Mouse (Mus musculus) cortical plate, adult 2 months (tissue): Measurements from ENCODE around the gene Hspa12b. TPM values are rescaled to one million over a fixed set of nuclear protein-coding genes. Genes with fewer than 3 reads are reported as not detected.
A peak's percentile ranks its signal among the peaks of the same experiment; 100 is the strongest.
"Not testable (repeated sequence)": the region's sequence is repeated elsewhere in the genome, so short reads cannot be mapped to it uniquely, and the experiment has no call there.

Experiments
- H3K27ac ChIP-seq: fragments of 200-500 bp; 2 replicates; pipeline ENCODE4 v1.5.1; 2012; ENCODE audit warnings: low read length, control low read depth, inconsistent platforms; ENCODE audit not compliant: insufficient read depth
- H3K4me1 ChIP-seq: fragments of 200-500 bp; 2 replicates; pipeline ENCODE4 v1.6.1; 2011; ENCODE audit warnings: low read length; ENCODE audit not compliant: control insufficient read depth, insufficient read depth
- H3K4me3 ChIP-seq: fragments of 200-500 bp; 2 replicates; pipeline ENCODE4 v1.5.1; 2011; ENCODE audit warnings: mild to moderate bottlenecking, low read length, control low read depth; ENCODE audit not compliant: insufficient read depth
- CTCF ChIP-seq: fragments of 200-500 bp; IDR thresholded peaks from 2 replicates; pipeline ENCODE4 v1.5.1; 2011; ENCODE audit warnings: mild to moderate bottlenecking, control low read depth, low read length; ENCODE audit not compliant: insufficient read depth; ENCODE audit errors: extremely low read depth
- POLR2A ChIP-seq: fragments of 200-500 bp; IDR thresholded peaks from 2 replicates; pipeline ENCODE4 v1.6.1; 2011; ENCODE audit warnings: mild to moderate bottlenecking, low read length, control low read depth; ENCODE audit not compliant: insufficient read depth; ENCODE audit errors: extremely low read depth
- polyA plus RNA-seq: library from polyadenylated mRNA; depleted of rRNA; stranded (reverse); fragments of >200 nt; gene quantifications from 2 replicates; pipeline ENCODE4 v1.2.3, GENCODE M21; 2012

Hspa12b gene
- polyA plus RNA-seq, 1 experiment, result 10.5 TPM

DNA sequence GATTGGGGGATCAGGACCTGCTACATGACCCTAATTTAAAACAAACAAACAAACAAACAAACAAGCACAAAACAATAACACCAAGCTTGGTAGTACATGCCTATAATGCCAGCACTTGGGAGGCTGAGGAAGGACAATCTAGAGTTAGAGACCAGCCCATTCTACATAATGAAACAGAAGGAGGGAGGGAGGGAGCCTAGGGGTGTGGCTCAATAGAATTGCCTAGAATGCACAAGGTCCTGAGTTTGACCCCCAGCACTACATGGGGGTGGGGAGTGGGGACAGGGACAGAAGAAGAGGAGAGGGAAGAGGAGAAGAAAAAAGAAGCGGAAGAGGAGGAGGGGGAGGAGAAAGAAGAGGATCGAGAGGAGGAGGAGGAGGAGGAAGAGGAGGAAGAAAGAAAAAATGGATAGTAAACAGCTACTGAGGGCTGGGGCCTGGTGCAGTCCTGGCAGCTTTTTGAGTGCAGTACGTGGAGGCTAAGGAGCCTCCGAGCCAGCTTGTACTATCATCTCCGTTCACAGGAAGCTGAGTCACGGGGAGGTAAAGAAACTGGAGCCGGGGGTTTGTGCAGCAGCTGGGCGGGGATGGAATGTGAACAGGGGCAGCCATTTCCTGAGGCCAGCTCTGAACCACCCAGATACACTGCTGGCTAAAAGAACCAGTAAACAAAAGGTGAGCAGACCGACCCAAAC is 30.8 kb upstream of the Hspa12b start:
- Histone ChIP-seq H3K4me1 (no peaks in the 10 kb centered on the region; the same call in 1 of the 2 replicates), H3K4me3 (no peak overlapping the region), H3K27ac (0 out of 2 replicates have a peak overlapping the region, but pooled peaks have one; percentile 33)
- TF ChIP-seq POLR2A (no peak), CTCF (no peak)

DNA sequence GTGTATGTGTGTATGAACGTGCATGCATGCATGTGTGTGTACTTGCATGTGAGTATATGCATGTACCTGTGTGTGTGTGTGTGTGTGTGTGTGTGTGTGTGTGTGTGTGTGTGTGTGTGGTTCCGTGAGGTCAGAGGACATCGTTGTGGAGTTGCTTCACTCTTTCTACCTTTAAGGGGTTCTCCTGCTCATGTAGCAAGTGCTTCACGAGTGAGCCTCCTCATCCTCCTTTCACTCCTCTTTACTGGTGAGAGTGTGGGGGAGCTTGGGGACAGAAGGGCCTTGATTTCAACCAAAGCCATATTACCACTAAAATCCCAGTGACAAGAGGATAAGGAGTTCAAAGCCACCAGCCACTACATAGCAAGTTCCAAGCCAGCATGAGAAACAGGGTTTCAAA is 30.0 kb upstream of the Hspa12b start:
- H3K4me1 ChIP-seq, result no peaks in the 10 kb centered on the region; the same call in 1 of the 2 replicates
- no peak overlapping the region for H3K4me3 ChIP-seq
- no peak overlapping the region for H3K27ac ChIP-seq
- TF ChIP-seq POLR2A, result no peak
- no peak for TF ChIP-seq CTCF

DNA sequence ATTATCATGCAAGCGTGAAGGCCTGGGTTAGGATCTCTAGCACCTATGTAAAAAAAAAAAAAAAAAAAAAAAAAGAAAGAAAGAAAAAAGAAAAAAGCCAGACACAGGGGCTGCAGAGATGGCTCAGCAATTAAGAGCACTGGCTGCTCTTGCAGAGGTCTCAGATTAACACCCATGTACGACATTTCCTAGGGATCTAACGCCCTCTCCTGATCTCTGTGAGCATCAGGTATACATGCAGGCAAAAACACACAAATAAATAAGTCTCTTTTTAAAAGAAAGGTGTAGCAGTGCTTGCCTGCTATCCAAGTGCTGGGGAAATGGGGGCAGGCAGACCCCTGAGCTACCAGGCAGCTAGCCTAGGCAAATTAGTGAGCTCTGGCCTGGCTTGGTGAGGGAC is 25.6 kb upstream of the Hspa12b start:
- no peak overlapping the region for H3K4me3 ChIP-seq
- TF ChIP-seq POLR2A (no peak), CTCF (no peak)

DNA sequence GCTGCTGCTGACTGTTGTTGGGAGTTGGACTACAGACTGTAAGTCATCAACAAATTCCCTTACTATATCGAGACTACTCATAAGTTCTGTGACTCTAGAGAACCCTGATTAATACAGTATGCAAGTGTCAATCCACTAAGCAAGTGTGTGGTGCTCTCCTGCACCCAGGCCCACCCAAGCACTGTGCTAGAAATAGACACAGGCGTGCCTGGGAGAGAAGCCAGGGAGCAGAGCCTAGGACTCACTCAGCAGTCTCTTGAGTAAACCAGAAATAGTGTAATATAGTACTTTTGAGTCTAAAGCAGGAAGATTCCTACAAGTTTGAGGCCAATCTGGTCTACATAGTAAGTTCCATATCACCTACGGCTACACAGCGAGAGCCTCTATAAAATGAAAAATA is 23.1 kb upstream of the Hspa12b start:
- no peaks in the 10 kb centered on the region for H3K4me1 ChIP-seq
- no peak overlapping the region for H3K27ac ChIP-seq
- no peak for TF ChIP-seq POLR2A
- TF ChIP-seq CTCF, result no peak
- no peak overlapping the region for H3K4me3 ChIP-seq

More for the DNA sequence above, 25.6 kb upstream of the Hspa12b start:
- Histone ChIP-seq H3K4me1 (no peaks in the 10 kb centered on the region; the same call in 1 of the 2 replicates), H3K27ac (no peak overlapping the region)

DNA sequence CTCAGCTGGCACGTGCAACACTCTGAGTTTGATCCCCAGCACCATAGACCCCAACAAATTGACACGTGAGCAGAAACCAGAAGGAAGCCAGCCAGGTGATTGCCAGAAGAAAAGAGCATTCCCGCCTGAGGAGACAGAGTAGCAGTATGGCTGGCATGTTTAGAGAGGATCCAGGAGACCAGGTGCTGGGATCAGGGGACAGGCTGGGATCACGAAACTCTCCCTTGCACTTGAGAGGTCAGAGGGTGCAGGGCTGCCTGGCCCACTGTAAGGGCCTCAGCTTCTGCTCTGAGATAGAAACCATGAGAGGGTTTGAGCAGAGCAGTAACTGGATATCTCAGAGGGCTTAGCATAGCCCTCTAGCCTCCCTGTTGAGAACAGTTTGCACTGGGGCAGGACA is 22.0 kb upstream of the Hspa12b start:
- H3K4me3 ChIP-seq, H3K4me1 ChIP-seq, H3K27ac ChIP-seq: not testable (repeated sequence)

DNA sequence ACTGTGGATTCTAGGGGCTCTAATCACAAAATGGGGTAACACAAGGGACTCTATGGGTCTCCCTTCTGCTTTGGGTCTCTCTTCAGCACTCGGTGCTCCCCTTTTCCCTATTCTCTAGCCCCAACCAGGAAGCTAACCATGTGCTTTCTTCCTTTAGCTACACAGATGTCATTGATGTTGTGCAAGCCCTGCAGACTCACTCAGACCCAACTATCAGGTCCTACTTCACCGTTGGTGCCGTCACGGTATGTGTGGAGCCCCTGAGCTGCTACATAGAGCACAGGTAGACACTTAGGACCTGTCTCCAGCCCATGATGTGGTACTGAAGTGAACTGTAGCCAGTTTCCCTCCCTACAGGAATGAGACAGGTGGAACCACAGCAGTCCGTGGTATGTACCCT is 21.1 kb upstream of the Hspa12b start:
- Histone ChIP-seq H3K4me3 (no peak overlapping the region), H3K27ac (no peak overlapping the region), H3K4me1 (no peaks in the 10 kb centered on the region)
- TF ChIP-seq POLR2A, result no peak
- TF ChIP-seq CTCF, result no peak

DNA sequence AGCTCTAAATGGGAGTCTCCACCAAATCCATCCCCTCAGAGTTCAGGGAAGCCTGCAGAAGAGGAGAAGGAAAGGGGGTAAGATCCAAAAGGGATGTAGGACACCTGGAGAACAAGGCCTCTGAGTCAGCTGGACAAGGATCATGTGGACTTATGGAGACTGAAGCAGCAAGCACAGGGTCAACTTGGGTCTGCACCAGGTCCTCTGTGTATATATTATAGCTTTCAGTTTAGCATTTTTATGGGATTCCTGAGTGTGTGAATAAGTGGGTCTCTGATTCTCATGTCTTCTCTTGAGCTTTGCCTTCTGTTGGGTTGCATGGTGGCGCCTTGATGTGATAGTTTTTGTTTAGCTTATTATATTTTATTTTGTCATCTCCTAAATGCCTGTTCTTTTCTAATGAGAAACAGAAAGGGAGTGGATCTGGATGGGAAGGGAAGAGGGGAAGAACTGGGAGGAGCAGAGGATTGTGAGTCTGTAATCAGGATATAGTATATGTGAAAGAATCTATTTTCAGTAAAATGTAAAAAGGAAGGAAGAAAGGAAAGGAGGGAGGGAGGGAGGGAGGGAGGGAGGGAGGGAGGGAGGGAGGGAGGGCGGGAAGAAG is 8.0 kb upstream of the Hspa12b start:
- no peaks in the 10 kb centered on the region for H3K4me1 ChIP-seq
- H3K27ac ChIP-seq, result no peak overlapping the region
- no peak overlapping the region for H3K4me3 ChIP-seq
- TF ChIP-seq POLR2A, result no peak
- no peak for TF ChIP-seq CTCF

DNA sequence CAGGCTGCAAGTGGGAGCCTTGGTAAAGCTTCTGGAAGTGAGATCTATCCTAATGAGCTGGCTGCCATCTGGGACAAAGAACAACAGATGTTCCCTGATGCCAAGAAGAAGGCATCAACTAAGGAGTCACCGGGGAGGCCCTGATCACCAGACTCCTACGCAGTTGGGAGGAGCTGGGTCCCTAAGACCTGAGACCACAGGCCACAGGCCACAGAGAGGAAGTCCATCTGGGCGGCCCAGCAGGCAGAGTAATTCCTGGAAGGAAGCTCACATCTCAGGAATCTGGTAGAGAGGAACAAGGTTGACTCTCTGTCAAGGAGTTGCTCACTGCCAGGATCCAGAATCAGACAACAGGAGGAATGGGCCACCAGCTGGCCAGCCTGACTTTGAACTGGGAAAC is 2.9 kb upstream of the Hspa12b start:
- TF ChIP-seq CTCF, result no peak
- TF ChIP-seq POLR2A, result no peak
- Histone ChIP-seq H3K4me1 (no peaks in the 10 kb centered on the region), H3K4me3 (no peak overlapping the region), H3K27ac (no peak overlapping the region)

DNA sequence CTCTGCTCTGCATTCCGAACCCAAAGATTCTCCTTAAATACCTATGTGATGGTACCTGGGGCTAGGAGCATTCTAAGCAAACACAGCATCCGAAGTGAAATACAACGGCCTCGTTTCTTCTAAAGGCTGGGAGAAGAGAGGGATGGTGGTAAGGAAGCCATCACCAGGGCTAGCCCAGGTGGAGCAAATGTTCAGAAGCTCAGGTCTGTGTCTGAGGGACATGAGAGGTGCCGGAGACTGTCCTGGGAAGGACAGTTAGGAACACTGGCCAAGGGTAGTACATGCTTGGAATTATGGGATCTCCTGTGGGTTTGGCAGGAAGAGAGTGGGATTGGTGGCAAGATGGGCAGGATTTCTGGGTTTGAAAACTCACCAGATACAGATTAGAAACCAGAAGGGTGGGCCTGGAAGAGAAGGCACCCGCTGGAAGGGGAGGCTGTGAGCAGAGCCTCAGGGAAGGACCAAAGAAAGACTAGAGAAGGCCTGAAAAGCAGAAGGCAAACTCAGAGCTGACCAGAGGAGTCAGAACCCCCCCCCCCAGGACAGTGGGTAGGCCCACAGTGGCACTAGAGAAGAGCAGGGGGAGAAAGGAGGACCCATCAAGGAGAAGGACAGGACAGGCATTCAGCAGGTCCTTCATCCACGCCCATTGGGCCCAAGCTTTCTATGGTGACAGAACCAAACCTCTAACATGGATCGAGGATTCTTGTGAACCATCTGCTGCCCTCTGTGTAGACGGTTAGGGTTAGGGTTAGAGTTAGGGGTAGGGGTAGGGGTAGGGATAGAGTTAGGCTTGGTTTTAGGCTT is 1.7 kb upstream of the Hspa12b start:
- no peaks in the 10 kb centered on the region for H3K4me1 ChIP-seq
- no peak overlapping the region for H3K4me3 ChIP-seq
- no peak for TF ChIP-seq CTCF
- TF ChIP-seq POLR2A, result no peak
- no peak overlapping the region for H3K27ac ChIP-seq
